Mouse (Mus musculus) gastrocnemius, postnatal 14 days (tissue): ENCODE measurements around the gene Nr5a1. TPM values are rescaled to one million over a fixed set of nuclear protein-coding genes. Genes with fewer than 3 reads are reported as not detected.

Experiments used
- DNase-seq: peaks from one replicate; pipeline ENCODE4 v3.0.0; 2021; ENCODE audit warnings: mixed read lengths
- intact Hi-C: fragments of 180-260 bp; cut with DNase I; formaldehyde crosslinking; loops from one replicate; pipeline ENCODE4 v1.15.1; 2025; ENCODE audit warnings: low total_unique reads
- long read RNA-seq, 2 experiments: library from polyadenylated mRNA; stranded (forward); transcript quantifications; one replicate each; pipeline ENCODE4 v2.0.0; 2021
- total RNA-seq, 2 experiments: library from RNA; stranded (reverse); gene quantifications; 2 replicates each; pipeline ENCODE4 v1.2.3; 2021

The Nr5a1 gene
- not detected for total RNA-seq
- long read RNA-seq, experiment 1: 0 reads
- long read RNA-seq, experiment 2: 0 reads

DNA sequence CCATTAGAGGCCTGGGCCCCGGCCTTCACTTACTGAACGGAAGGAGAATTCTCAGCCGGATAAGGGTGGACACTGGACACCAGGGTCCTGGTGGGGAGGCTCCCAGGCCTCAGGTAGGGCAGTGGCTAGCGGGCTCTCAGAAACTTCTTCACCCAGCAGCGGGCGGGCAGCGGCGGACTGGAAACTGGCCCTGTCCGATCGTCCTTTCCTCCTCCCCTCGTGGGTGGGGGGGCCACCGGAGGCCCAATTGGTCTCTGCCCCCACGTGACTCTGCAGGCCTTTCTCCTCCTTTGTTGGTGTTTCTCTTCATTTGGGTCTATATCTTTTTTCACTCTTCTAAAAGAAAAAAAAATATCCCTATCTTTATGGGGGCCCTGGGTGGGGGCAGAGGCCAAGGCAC, at the start of gene Nr5a1:
TSS of gene Nr5a1 (minus strand) at position 219 of the 400 bp plus-strand sequence.
- intact Hi-C loops: no loop called here
- no peak for DNase-seq

GRCm38 (mm10) chr2:38739847-38740246, 25.5 kb upstream of the Nr5a1 start:
- DNase-seq: no peak
- intact Hi-C loops: loop anchor here (5.0 kb wide), 1 partner anchor 78 kb away; no protein-coding TSS in a partner anchor

GRCm38 (mm10) chr2:38739410-38739809, 25.1 kb upstream of the Nr5a1 start:
- peak; percentile 68 for DNase-seq
- intact Hi-C loops: loop anchor here (5.0 kb wide), 1 partner anchor 77 kb away; no protein-coding TSS in a partner anchor

DNA sequence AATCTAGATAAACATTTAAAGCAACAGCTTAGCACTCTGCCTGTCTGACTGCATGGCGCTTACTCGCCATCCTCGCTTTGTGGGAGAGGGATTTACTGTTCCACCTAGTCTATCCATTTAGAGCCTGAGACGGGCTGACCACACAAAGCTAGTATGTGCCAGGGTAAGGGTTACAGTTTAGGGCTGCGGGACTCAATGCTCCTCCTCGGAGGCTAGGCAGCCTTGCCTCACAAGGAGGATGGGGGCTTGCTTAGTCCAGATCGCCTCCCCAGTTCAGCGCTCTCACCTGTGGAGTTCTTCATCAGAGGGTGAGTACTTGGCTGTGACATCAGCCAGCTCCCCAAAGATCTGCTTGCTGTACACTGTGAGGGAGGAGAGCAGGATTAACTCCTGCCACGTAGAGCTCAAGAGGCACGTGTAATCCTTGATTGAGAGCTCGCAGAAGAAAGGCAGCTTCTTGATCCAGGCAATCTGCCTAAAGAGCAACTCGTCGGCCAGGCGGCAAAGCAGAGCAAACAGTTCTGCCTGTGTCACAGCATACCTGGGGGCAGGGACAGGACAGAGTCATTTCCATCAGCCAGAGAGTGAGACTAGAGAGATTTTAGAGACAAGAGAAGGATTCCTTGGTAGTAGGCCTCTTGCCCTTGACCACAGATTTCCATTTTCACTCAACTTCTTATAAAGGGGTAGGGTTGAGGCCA, 24.4 kb upstream of the Nr5a1 start:
- intact Hi-C loops: loop anchor here (5.0 kb wide), 1 partner anchor 76 kb away; no protein-coding TSS in a partner anchor
- DNase-seq: no peak

GRCm38 (mm10) chr2:38735740-38736139, 21.4 kb upstream of the Nr5a1 start:
- intact Hi-C loops: loop anchor here (5.0 kb wide), 1 partner anchor 73 kb away; no protein-coding TSS in a partner anchor
- no peak for DNase-seq

- intact Hi-C loops: loop anchor here (5.0 kb wide), 1 partner anchor 72 kb away; no protein-coding TSS in a partner anchor
- no peak for DNase-seq
These were observed 20.4 kb upstream of the Nr5a1 start for GRCm38 (mm10) chr2:38734721-38735120.

DNA sequence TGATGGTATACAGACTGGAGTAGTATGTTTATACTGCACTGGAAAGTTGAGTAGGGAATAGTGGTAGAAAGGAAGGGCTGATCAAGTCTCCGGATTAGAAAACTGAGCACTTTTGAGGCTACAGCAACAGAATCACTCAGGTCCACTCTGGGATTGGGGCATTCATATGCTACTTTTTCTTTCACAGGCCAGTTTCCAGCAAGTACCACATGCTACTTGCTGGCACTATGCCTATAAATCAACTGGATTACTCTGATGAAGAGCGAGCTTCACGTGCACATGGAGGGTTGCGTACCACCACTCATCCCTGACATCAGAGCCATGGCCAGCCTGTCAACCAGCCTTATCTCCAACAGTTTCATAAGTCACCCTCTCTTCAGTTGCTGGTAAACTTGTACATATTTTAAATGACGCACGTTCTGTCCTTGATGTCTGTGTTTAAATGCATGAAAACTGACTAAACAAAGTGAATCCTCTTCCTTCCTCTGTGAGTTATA, 16.0 kb upstream of the Nr5a1 start:
- no peak for DNase-seq
- intact Hi-C loops: no loop called here

- DNase-seq: no peak
- intact Hi-C loops: no loop called here
These were observed 11.1 kb upstream of the Nr5a1 start for GRCm38 (mm10) chr2:38725427-38725826.

DNA sequence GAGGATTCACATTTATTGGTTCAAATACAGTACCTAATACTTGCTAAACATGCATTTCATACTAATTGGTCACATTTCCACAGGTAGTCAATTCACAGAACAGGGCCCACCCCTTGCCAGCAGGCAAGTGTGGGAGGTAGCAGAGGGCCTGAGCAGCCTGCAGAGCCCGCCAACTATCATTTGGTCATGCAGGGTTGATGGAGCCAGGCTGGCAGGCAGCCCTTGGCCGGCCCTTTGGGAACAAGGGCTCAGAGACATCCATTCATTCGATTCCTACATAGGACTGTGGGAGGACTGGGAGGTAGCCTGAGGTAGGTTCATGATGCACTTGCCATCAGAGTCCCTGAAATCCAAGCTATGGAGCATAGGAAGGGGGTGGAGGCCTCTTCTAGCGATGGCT, 9.0 kb upstream of the Nr5a1 start:
- intact Hi-C loops: no loop called here
- DNase-seq: no peak

GRCm38 (mm10) chr2:38722076-38722475, 7.7 kb upstream of the Nr5a1 start:
- intact Hi-C loops: no loop called here
- no peak for DNase-seq

GRCm38 (mm10) chr2:38720661-38721060, 6.3 kb upstream of the Nr5a1 start:
- intact Hi-C loops: no loop called here
- DNase-seq: no peak

- no peak for DNase-seq
- intact Hi-C loops: no loop called here
These were observed 5.0 kb upstream of the Nr5a1 start for GRCm38 (mm10) chr2:38719354-38719753.

DNA sequence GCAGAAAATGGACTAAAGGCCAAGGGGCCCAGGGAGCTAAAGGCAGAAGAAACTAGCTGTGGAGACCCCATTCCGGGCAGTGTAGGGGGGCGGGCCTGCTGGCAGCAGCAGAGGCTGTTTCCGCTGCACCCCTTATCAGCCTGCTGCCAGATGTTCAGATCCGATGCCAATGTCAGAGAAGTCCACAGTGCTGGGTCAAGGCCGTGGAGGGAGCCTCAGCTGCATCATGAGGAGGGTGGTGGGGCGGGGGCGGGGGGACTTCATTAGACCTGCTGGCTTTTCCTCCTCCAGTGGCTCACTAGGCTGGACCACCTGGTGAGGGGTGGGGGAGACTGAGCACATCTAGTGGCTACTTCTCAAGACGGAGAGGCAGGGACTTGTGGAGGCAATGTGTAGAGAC, 4.3 kb upstream of the Nr5a1 start:
- no peak for DNase-seq
- intact Hi-C loops: no loop called here

GRCm38 (mm10) chr2:38717436-38717835, 3.1 kb upstream of the Nr5a1 start:
- no peak for DNase-seq
- intact Hi-C loops: no loop called here

- DNase-seq: no peak
- intact Hi-C loops: no loop called here
These were observed 746 bp downstream of the Nr5a1 start for GRCm38 (mm10) chr2:38713596-38713995.

DNA sequence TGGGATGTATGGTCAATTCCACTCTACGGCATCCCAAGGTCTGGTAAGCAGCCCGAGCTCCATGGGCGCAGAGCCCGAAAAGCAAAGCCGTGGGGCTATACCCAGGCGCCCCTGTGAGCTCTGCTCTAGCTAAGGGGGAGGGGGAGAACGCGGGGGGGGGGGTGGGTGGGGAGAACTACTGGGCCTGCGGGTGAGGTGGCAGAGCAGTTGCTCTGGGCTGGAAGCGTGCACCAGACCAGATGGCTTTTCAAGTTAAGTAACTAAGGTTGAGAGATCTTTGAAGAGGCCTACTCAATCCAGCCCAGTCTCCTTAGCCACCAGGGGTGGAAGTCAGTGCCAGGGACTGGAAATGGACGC, 1.6 kb downstream of the Nr5a1 start:
- intact Hi-C loops: no loop called here
- no peak for DNase-seq

- peak; percentile 3 for DNase-seq
- intact Hi-C loops: no loop called here
These were observed 2.1 kb downstream of the Nr5a1 start for GRCm38 (mm10) chr2:38712076-38712768.

DNA sequence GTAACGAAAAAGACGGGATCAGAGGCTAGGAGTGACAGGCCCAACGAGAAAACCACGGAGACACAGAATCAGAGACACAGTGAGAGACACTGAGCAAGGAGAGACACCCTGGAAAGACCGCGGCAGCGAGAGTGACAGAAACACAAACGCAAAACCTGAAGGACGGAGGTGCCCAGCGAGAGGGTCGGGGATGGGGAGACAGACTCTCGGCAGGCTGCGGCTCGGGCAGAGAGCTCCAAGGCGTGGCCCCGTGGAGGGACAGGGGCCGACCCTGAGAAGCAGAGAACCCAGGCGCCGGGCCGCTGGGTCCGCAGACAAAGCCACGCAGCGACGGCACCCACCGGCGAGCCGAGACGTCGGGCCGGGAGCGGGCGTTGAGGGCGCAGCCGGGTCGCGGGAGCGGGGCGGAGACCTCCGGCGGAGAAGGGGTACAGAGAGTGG, 2.9 kb downstream of the Nr5a1 start:
- intact Hi-C loops: no loop called here
- no peak for DNase-seq

DNA sequence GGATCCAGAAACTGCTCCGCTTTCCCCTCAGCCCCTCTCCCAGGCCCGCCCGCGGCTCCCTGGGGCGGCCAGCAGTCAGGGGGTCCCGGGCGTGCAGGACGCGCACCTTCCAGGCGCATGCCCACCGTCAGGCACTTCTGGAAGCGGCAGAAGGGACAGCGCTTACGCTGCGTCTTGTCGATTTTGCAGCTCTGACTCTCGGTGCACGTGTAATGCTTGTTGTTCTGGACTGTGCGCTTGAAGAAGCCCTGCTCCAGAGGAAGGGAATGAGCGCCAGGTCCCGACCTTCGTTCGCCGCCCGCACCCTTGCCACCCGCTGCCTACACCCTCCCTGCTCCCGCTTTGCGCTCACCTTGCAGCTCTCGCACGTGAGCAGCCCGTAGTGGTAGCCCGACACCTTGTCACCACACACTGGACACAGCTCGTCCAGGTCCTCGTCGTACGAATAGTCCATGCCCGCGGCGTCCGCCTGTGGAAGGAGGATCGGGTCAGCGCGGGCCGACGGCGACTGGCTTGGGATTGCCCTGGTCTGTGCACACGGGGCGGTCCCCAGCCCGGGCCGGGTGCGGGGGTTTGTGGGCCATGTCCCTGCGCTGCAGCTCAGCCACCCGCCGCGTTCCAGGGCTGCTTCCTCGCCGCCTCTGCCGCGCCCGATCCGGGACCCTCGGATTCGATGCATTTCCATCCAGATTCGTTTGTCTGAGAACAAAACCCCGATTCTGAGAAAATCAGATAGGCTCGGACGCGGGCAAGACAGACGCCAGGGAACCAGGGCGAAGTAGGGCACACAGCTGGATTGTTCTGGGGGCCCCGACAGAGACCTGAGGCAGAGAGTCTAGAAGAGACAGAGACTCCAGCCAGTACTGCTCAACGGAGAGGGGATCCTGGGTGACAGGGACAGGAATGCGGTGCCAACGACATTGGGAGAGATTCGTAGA, 3.8 kb downstream of the Nr5a1 start:
- intact Hi-C loops: no loop called here
- DNase-seq: no peak
